Mouse (Mus musculus) olfactory bulb, adult 2 months (tissue): ENCODE data around the gene Usp45. TPM values are rescaled to one million over a fixed set of nuclear protein-coding genes. Genes with fewer than 3 reads are reported as not detected.

ENCODE experiments used
- H3K27ac ChIP-seq: fragments of 200-500 bp; 2 replicates; pipeline ENCODE4 v1.5.1; 2012; ENCODE audit warnings: low read depth, low read length; ENCODE audit not compliant: insufficient read depth
- H3K4me1 ChIP-seq: fragments of 200-500 bp; 2 replicates; pipeline ENCODE4 v1.6.1; 2012; ENCODE audit warnings: low read length; ENCODE audit not compliant: control insufficient read depth, insufficient read depth
- H3K4me3 ChIP-seq: fragments of 200-500 bp; 2 replicates; pipeline ENCODE4 v1.5.1; 2012; ENCODE audit warnings: mild to moderate bottlenecking, low read depth, low read length, moderate library complexity; ENCODE audit not compliant: insufficient read depth
- CTCF ChIP-seq: fragments of 200-500 bp; IDR thresholded peaks from 2 replicates; pipeline ENCODE4 v1.5.1; 2012; ENCODE audit warnings: low read depth, mild to moderate bottlenecking, low read length, moderate library complexity; ENCODE audit not compliant: insufficient read depth
- POLR2A ChIP-seq: fragments of 200-500 bp; IDR thresholded peaks from 2 replicates; pipeline ENCODE4 v1.6.1; 2012; ENCODE audit warnings: mild to moderate bottlenecking, low read depth, low read length, moderate library complexity; ENCODE audit not compliant: insufficient read depth
- WGBS: fragments of 180-500 bp; shearing (Covaris S2); methylation state at CpG from one replicate; pipeline ENCODE4 v1.1.7; 2018; 5-methylcytosine and 5-hydroxymethylcytosine counted together
- polyA plus RNA-seq: library from polyadenylated mRNA; stranded (reverse); fragments of >200 nt; gene quantifications from 2 replicates; pipeline ENCODE4 v1.2.4, GENCODE M21; 2012; ENCODE audit warnings: low replicate concordance; ENCODE audit not compliant: missing spikeins, insufficient read depth, insufficient read length

The Usp45 gene
- polyA plus RNA-seq, 1 experiment = not detected

DNA sequence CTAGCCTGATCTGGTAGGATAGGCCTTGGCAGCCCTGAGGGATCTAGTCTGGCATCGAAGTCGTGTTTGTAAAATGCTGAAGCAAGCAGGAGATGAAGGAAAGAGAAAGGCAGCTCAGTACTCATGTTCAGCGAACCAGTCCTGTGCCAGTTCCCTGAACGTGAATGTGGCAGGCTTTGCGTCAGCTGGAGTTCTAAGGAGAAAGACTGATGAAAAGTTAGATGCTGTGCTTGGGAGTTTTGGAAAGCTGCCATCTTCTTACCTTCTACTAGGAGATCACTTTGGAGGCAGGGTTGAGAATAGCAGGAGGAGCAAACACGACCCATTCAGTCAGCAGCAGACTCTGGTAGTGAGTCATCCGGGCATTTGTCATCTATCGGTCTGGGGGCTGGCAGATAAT lies 118.9 kb downstream of the Usp45 start:
- H3K4me1 ChIP-seq = no peaks in the 10 kb centered on the region
- TF ChIP-seq CTCF (no peak), POLR2A (no peak)
- H3K4me3 ChIP-seq = no peak overlapping the region
- no peak overlapping the region for H3K27ac ChIP-seq
- WGBS = 67% methylated on average over 8 of the region's 8 CpGs

Other genes with a start within 250 kb of the Usp45 start
- gene Prdm13, start 81.2 kb upstream of the Usp45 start, polyA plus RNA-seq = not detected in 2 replicates
- not detected in 2 replicates for gene Ccnc, start 39.5 kb upstream of the Usp45 start, polyA plus RNA-seq
- not detected in 2 replicates for gene Tstd3, start 56 bp downstream of the Usp45 start, polyA plus RNA-seq
- gene Pnisr, start 80.4 kb downstream of the Usp45 start, polyA plus RNA-seq = 158 and 248 TPM in 2 replicates
- gene Coq3, start 112.5 kb downstream of the Usp45 start, polyA plus RNA-seq = not detected in 2 replicates
- not detected in 2 replicates for gene Faxc, start 164.2 kb downstream of the Usp45 start, polyA plus RNA-seq